Mouse (Mus musculus): ENCODE measurements at regions not wholly inside any gene's neighbourhood (a gene's known extent, or its start where the extent isn't known, plus 50 kb on each side); places are given as distances from the start of the nearest gene placed in this dataset.
"Not testable (repeated sequence)": the region's sequence is repeated elsewhere in the genome, so short reads cannot be mapped to it uniquely, and the experiment has no call there.

- 5% methylated on average over 1 of the region's 1 CpGs for WGBS
- ATAC-seq (ENCODE audit: low read depth) (no peak), DNase-seq (ENCODE audit: low spot score) (no peak)
- Histone ChIP-seq H3K9ac (ENCODE audit: low read depth, low read length) (no peak overlapping the region), H3K4me2 (ENCODE audit: low read depth, low read length) (no peak overlapping the region), H3K36me3 (ENCODE audit: control insufficient read depth, insufficient read depth, low read length) (no peaks in the 10 kb centered on the region), H3K27ac (replicated peaks; ENCODE audit: low read depth, low read length) (no peak overlapping the region), H3K9me3 (ENCODE audit: control insufficient read depth, low read length) (no peaks in the 10 kb centered on the region), H3K4me3 (ENCODE audit: low read depth, low read length) (no peak overlapping the region), H3K27me3 (replicated peaks; ENCODE audit: control insufficient read depth, insufficient read depth, low read length) (no peaks in the 10 kb centered on the region), H3K4me1 (ENCODE audit: control insufficient read depth, insufficient read depth, low read length) (peaks cover 5% of the 10 kb centered on the region; the same call in 1 of the 2 replicates)
These were observed 52.3 kb upstream of the Gpd2 start for GRCm38 (mm10) chr2:57185151-57185550.

- H3K4me3 ChIP-seq (ENCODE audit: low read depth, low read length); H3K27ac ChIP-seq (replicated peaks; ENCODE audit: low read depth, low read length); ATAC-seq (ENCODE audit: low read depth); H3K27me3 ChIP-seq (replicated peaks; ENCODE audit: control insufficient read depth, insufficient read depth, low read length); DNase-seq (ENCODE audit: low spot score); H3K9ac ChIP-seq (ENCODE audit: low read depth, low read length); H3K4me2 ChIP-seq (ENCODE audit: low read depth, low read length); H3K4me1 ChIP-seq (ENCODE audit: control insufficient read depth, insufficient read depth, low read length); H3K36me3 ChIP-seq (ENCODE audit: control insufficient read depth, insufficient read depth, low read length); H3K9me3 ChIP-seq (ENCODE audit: control insufficient read depth, low read length): not testable (repeated sequence)
- 73% methylated on average over 3 of the region's 3 CpGs for WGBS
These were observed 54.3 kb upstream of the Gpd2 start for GRCm38 (mm10) chr2:57183108-57183507.

- under 1% methylated on average over 35 of the region's 37 CpGs for WGBS
- Histone ChIP-seq H3K9me3 (ENCODE audit: control insufficient read depth, low read length) (no peaks in the 10 kb centered on the region), H3K4me2 (ENCODE audit: low read depth, low read length) (peak overlapping the region; percentile 50), H3K27me3 (replicated peaks; ENCODE audit: control insufficient read depth, insufficient read depth, low read length) (no peaks in the 10 kb centered on the region), H3K4me3 (ENCODE audit: low read depth, low read length) (peak overlapping the region; percentile 60), H3K27ac (replicated peaks; ENCODE audit: low read depth, low read length) (peak overlapping the region; percentile 95), H3K36me3 (ENCODE audit: control insufficient read depth, insufficient read depth, low read length) (no peaks in the 10 kb centered on the region), H3K9ac (ENCODE audit: low read depth, low read length) (peak overlapping the region; percentile 66), H3K4me1 (ENCODE audit: control insufficient read depth, insufficient read depth, low read length) (peaks cover 5% of the 10 kb centered on the region; the same call in 1 of the 2 replicates)
- peak; percentile 96 for DNase-seq (ENCODE audit: low spot score)
- ATAC-seq (ENCODE audit: low read depth), result peak; percentile 98
These were observed 55.5 kb upstream of the Gpd2 start for GRCm38 (mm10) chr2:57181692-57182541.

- H3K27ac ChIP-seq (replicated peaks; ENCODE audit: low read depth, low read length), result peak overlapping the region; percentile 95; the same call in 1 of the 2 replicates
- WGBS, result 10% methylated on average over 4 of the region's 4 CpGs
- no peak for DNase-seq (ENCODE audit: low spot score)
- no peaks in the 10 kb centered on the region for H3K9me3 ChIP-seq (ENCODE audit: control insufficient read depth, low read length)
- H3K4me1 ChIP-seq (ENCODE audit: control insufficient read depth, insufficient read depth, low read length), result peaks cover 5% of the 10 kb centered on the region; the same call in 1 of the 2 replicates
- ATAC-seq (ENCODE audit: low read depth), result 0 out of 2 replicates have a peak, but pooled peaks have one; percentile 5
- H3K27me3 ChIP-seq (replicated peaks; ENCODE audit: control insufficient read depth, insufficient read depth, low read length), result no peaks in the 10 kb centered on the region
- H3K4me3 ChIP-seq (ENCODE audit: low read depth, low read length), result peak overlapping the region; percentile 60
- no peaks in the 10 kb centered on the region for H3K36me3 ChIP-seq (ENCODE audit: control insufficient read depth, insufficient read depth, low read length)
- H3K9ac ChIP-seq (ENCODE audit: low read depth, low read length), result peak overlapping the region; percentile 66
- peak overlapping the region; percentile 50 for H3K4me2 ChIP-seq (ENCODE audit: low read depth, low read length)
These were observed 56.1 kb upstream of the Gpd2 start for GRCm38 (mm10) chr2:57181350-57181691.

GRCm38 (mm10) chr2:57178056-57178455, 54.3 kb upstream of the Nr4a2 start:
- Histone ChIP-seq H3K4me2 (ENCODE audit: low read depth, low read length) (no peak overlapping the region), H3K9ac (ENCODE audit: low read depth, low read length) (no peak overlapping the region), H3K27me3 (replicated peaks; ENCODE audit: control insufficient read depth, insufficient read depth, low read length) (no peaks in the 10 kb centered on the region), H3K9me3 (ENCODE audit: control insufficient read depth, low read length) (no peaks in the 10 kb centered on the region), H3K36me3 (ENCODE audit: control insufficient read depth, insufficient read depth, low read length) (no peaks in the 10 kb centered on the region), H3K4me3 (ENCODE audit: low read depth, low read length) (no peak overlapping the region), H3K4me1 (ENCODE audit: control insufficient read depth, insufficient read depth, low read length) (peaks cover 5% of the 10 kb centered on the region; the same call in 1 of the 2 replicates), H3K27ac (replicated peaks; ENCODE audit: low read depth, low read length) (no peak overlapping the region)
- WGBS, result 82% methylated on average over 6 of the region's 6 CpGs
- no peak for ATAC-seq (ENCODE audit: low read depth)
- no peak for DNase-seq (ENCODE audit: low spot score)

- ATAC-seq (ENCODE audit: low read depth) (no peak), DNase-seq (ENCODE audit: low spot score) (no peak)
- Histone ChIP-seq H3K9ac (ENCODE audit: low read depth, low read length) (no peak overlapping the region), H3K27ac (replicated peaks; ENCODE audit: low read depth, low read length) (no peak overlapping the region), H3K4me1 (ENCODE audit: control insufficient read depth, insufficient read depth, low read length) (peaks cover 5% of the 10 kb centered on the region; the same call in 1 of the 2 replicates), H3K27me3 (replicated peaks; ENCODE audit: control insufficient read depth, insufficient read depth, low read length) (no peaks in the 10 kb centered on the region), H3K9me3 (ENCODE audit: control insufficient read depth, low read length) (no peaks in the 10 kb centered on the region), H3K4me2 (ENCODE audit: low read depth, low read length) (no peak overlapping the region), H3K36me3 (ENCODE audit: control insufficient read depth, insufficient read depth, low read length) (no peaks in the 10 kb centered on the region), H3K4me3 (ENCODE audit: low read depth, low read length) (no peak overlapping the region)
- WGBS, result 77% methylated on average over 7 of the region's 7 CpGs
These were observed 52.7 kb upstream of the Nr4a2 start for GRCm38 (mm10) chr2:57176547-57176946.

- Histone ChIP-seq H3K9ac (ENCODE audit: low read depth, low read length) (no peak overlapping the region), H3K27ac (replicated peaks; ENCODE audit: low read depth, low read length) (no peak overlapping the region), H3K36me3 (ENCODE audit: control insufficient read depth, insufficient read depth, low read length) (no peaks in the 10 kb centered on the region), H3K27me3 (replicated peaks; ENCODE audit: control insufficient read depth, insufficient read depth, low read length) (no peaks in the 10 kb centered on the region), H3K4me3 (ENCODE audit: low read depth, low read length) (no peak overlapping the region), H3K4me1 (ENCODE audit: control insufficient read depth, insufficient read depth, low read length) (no peaks in the 10 kb centered on the region), H3K9me3 (ENCODE audit: control insufficient read depth, low read length) (no peaks in the 10 kb centered on the region), H3K4me2 (ENCODE audit: low read depth, low read length) (no peak overlapping the region)
- DNase-seq (ENCODE audit: low spot score), result no peak
- no peak for ATAC-seq (ENCODE audit: low read depth)
- 68% methylated on average over 1 of the region's 1 CpGs for WGBS
These were observed 51.4 kb upstream of the Nr4a2 start for GRCm38 (mm10) chr2:57175219-57175618.
